Mouse (Mus musculus) lung, postnatal 14 days (tissue): ENCODE data around the gene Col19a1.

Experiments used
- DNase-seq: peaks from one replicate; pipeline ENCODE4 v3.0.0; 2021

The Col19a1 gene

DNA sequence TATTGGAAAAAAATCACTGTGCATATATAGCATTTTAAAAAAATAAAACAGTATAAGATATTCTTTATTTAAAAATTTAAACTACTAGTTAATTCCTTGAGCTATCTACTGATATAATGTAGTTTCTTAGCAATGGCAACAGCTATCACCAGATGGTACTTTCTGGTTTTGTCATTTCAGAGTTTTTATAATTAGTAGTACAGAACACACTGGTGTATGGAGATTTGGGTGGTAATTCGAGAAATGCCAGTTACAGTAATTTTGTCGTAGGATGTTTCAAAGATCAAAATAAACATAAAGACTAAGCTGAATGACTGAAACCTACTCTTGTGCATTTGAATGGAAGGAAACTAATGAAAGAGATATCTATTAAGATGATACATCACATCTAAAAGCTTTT is 129.3 kb downstream of the Col19a1 start:
- DNase-seq: no peak

DNA sequence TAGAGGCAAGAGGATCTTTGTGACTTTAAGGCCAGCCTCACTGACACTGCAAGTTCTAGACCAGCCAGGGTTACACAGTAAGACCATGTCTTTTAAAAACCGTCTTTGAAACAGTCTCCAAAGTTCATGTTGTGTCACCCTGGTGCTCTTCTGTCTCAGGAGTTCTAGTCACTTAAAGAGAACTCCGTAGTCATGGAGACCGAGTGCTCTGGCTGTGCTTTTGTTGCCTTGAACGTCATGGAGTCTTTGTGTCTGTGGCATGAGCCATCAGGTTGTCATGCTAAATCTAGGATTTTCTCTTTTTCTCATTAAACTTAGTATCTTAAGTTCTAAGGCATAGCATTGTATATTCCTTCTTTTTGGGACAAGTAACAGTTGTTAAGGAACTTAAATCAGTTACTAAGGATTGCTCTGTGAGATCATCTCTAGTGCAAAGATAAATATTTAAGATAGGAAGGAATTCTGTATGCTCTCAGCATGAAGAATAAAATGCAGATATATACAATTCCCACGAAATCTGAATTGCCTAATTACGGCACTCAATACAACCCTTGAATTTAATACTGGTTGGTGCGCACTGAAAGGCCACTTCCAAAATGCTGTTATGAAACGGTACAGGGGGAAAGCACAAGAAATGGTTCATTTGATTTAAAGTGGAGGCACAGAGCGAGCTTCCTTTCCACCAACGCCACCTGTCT is 134.6 kb downstream of the Col19a1 start:
- DNase-seq: no peak

DNA sequence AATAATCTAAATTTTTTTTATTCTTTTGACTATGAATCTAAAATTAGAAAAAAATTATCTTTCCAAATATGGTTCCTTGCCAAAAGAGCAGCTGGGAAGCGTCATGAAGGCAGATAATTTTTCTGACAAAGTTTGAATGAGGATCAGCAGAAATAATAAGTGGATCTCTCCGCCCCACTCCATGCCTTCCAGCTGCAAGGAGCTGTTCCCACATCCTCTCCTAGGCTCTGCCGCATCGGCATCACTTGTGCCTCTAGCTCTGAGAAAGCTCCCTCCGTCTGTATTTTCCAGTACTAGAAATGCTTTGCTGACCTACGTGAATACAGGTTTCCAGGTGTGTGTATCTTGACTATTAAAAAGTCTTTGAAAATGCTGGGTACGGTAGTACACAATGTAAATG is 135.1 kb downstream of the Col19a1 start:
- peak; percentile 23 for DNase-seq

DNA sequence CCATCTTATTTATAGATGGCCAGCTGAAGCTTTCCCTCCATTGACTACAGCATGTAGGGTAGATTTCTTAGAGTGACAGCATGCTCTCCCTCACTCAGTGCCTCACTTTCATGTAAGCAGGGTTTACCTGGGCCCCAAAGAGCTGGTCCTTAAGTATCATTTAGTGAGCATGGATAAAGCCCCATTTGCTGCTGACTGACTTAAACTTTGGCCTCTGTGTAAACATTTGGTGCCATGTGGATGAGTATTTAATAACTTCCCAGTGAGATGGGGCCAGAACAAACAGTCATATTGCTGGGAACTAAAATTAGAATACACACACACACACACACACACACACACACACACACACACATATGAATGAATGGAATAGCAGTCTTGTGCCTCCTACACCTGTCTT is 149.8 kb downstream of the Col19a1 start:
- DNase-seq: no peak

DNA sequence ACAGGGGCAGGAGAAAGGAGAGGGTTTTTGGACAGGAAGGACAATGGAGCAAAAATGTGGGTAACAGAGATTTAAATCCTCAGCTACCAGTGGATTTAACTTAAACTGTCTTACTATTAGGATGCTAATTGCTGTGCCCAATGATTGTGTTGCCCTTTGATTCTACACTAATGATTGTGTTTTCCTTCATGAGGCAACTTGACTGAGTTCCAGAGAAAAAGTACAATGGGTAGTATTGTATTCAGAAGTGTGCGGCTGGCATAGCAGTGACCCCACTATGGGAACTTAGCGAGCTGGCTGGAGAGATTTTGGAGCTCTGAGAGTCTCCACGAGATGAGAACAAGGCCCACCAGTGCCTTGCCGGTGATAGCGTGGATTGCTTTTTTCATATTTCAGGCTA is 159.0 kb downstream of the Col19a1 start:
- DNase-seq: no peak

DNA sequence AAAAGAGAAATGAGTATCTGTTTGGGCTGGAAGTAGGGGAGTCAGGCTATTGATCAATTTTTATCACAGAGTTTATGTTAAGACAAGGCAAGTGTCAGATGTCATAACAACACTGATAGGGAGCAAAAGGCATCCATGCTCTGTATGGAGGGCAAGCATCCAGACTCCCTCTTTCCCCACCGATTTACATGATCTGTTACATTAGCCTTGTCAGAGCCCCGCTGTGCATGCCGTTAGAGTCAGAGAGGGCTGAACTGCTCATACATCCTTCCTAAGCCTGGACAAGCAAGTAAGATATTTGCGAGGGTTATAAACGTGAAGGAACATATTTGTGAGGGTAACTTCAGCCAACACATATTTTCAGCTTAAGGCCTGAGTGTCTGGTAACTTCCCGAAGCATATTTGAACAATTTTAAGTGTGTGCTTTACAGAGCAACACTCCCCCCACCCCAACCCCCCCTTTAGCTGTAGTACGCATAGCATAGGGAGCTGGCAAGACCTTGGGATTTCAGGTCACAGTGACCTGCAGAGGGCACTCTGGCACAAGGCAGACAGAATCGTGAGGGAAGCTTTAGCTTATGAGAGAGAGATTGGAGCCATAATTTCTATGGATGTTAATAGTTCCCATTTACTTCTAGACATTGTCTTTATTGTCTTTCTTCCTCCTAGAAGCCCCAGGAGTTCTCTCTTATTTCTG is 209.0 kb downstream of the Col19a1 start:
- peak; percentile 21 for DNase-seq

DNA sequence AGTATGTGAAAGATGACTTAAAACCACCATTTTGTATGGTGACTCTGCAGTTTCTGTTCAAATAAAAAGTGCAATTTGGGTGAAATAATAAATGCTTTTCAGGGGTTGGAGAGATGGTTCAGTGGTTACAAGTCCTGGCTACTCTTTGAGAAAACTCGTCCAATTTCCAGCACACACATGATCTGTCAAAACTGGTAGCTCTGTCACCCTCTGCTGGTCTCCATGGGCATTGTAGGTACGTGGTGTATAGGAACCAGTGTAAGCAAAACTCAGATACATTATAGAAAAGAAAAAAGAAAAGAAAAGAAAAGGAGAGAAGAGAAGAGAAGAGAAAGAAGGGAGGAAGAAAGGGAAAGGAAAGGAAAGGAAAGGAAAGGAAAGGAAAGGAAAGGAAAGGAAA is 212.4 kb downstream of the Col19a1 start:
- peak; percentile 7 for DNase-seq

DNA sequence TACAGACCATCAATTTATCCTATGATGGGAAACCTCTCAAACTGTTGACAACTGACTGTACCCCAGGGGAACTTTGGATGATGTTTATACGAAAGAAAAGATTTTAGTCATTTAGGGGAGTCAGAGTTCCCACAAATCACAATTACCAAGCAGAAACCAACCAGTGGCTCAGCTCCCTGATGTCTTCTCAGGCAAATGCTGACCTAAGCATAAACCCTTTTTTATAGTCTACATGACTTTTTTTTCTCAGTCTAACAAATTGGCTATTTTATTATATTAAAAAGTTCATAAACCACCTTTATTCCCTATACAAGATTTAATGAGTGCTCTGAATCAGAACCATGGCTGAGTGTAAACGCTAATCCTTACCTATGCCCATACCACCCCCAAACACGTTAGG is 213.6 kb downstream of the Col19a1 start:
- DNase-seq: no peak

DNA sequence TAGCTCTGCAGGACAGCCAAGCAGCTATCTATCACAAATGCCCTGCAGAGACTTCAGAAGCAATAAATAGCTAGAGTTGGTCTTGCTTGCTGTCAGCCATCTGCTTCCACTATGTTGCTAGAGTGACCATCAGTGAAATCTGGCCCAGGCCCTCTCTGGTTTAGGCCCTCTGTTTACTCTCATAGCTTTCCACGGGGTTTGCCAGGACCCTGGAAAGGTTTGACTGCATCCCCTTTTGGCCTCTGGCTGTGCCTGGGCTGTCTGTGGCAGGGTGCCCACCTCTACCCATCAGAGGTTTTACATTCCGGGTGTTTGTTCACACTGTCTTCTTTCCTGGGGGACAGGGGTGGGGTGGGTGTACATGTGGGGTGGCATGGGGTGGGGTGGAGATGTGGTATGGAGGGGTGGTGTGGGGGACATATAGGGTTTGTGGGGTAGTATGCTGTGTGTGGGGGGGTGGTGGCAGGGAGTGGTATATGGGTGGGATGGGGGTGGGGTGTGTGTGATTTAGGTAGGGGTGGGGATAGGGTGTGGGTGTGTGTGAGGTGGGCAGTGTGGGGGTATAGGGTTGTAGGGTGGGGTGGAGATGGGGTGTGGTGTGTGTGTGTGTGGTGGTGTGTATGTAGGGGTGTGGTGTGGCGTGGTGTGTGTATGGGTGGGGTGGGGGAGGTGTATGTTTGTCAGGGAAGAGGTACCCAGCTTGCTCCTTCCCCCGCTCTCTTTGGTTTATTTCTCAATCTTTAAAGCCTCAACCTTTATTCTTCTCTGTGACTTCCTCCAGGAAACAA is 214.6 kb downstream of the Col19a1 start:
- DNase-seq: no peak

DNA sequence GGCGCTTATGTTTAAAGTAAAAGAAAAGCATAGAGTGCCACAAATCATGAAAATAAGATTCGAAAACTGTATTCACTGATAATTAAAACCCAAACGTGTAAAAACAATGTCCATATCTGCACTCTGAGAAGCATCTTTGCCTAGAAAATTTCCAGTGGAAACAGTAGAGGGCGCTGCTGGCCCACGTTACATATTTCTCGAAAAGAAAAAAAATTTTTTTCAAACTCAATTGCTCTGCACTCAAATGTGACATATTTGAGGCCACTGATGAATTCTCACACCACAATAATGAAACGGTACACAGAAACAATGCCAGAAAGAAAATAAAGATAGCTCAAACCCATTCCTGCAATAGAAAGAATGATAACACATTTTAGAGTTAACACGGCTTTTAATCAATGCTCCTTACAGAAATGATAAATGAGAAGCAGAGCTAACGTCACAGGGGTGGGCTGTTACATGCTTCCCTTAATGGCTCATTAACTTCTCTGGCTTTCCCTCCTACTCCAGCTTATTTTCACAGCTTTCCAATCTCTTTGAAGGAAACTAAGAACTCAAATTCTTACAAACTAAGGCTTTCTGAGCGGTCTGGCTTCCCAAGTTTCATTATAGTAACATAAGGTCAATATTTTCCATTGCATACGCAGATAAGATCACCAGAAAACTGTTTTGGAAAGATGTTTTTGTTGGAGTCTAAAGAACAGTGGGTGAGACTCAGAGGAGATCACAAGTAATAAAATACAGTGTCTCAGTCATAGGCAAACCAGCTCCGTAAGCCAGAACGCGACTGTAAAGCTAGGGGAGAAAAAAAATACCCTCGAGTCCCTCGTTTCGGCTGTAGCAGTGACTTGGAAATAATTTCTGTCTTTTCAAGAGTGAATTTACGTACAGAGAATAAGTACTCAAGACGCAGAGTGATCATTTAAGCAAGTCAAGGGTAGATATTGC is 219.4 kb downstream of the Col19a1 start:
- DNase-seq: peak; percentile 39

DNA sequence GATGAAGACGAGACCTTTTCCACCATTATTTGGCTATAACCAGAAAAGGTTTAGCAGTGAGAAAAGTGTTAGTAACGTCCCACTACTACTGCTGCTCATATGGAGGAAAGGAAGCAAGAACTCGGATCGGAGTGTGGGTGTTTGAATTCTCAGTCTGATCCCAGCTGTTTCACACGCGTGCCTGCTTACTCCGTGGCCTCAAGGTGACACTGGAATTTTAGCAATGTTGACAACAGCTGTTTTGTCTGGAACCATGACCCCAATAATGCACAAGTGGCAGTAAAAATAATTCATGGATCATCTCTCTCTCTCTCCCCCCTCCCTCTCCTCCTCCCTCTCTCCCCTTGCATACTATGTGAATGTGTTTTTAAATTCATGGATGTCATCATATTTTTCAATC is 222.5 kb downstream of the Col19a1 start:
- DNase-seq: no peak

DNA sequence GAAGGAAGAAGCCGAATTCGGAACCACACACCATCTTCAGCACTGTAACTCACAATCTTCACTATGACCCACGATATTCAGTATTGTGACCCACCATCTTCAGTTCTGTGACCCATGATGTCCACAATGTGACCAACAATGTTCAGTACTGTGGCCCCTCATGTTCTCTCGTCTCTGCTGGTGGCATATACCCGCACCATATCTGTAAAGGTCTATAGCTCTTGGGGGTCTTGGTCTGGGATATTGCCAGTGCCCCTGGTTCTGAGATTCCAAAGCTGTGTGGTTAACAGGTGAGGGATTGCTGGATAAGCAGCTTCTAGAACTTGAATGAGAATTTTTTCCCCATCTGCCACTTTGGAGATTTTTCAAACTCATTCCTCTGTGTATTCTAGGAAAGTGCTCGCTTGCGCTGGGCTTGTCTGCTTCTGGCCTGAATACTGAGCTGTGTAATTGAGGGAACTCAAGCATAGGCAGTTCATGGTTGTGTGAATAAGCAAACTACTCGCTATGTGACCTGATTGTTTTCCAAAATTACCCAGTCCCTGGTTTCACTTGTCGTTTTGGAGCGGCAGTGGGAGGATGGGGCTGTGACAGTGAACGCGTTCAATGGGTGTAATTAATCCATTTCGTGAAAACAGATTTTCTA is 225.2 kb downstream of the Col19a1 start:
- DNase-seq: no peak

DNA sequence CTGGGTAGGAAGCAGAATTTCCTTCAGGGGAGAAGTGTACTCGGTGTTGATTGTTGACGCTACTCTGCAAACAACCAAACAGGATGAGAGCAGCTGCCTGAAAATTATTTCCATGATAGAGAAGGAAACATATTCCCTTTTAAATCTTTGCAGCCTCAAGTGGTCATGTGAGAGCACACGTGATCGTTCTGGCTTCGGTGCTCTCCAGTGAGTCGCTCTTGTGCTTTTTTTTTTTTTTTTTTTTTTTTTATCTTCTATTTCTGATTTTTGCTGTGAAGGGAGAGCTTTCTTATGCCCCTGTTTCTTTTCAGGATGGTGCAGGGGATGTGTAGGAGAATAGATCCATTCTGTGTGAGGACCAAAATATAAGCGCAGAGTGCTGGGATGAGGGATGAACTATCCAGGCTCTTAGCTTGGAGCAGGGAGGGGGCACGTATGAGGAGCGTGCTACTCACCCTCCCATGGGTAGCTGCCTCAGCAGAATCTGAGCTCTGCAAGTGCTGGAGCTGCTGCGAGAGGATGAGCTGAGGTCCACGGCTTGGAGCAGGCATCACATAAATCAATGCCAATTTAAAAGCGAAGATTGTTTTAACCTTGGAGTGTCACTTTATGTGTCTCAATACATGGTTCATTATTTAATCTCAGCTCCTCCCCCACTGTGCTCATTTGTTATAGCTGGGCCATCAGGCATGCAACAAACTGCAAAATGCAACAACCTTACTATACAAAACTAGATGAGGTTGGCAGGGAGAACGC is 237.6 kb downstream of the Col19a1 start:
- no peak for DNase-seq

DNA sequence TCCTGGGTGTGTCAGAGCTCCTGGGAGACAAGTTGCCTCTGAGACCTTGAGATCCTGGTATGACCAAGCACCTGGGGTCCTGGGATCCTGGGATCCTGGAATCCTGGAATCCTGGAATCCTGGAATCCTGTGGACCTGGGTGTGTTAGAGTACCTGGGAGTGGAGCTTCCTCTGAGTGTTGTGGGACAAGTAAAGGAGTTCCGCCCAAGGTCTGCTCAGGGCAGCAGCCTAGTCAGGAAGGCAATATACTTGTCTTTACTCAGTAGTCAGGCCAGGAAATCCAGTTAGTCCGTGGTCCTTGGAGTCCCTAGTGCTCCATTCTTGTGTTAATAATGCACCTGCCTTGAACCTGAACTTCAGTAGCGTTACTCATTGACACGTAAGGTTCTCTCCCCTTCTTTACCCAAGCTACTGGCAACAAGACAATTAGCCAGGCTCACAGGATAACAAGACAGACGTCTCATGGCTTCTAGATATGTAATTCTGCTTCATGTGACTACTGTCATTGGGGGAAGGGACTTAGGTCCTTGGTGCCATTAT is 239.6 kb downstream of the Col19a1 start:
- no peak for DNase-seq

DNA sequence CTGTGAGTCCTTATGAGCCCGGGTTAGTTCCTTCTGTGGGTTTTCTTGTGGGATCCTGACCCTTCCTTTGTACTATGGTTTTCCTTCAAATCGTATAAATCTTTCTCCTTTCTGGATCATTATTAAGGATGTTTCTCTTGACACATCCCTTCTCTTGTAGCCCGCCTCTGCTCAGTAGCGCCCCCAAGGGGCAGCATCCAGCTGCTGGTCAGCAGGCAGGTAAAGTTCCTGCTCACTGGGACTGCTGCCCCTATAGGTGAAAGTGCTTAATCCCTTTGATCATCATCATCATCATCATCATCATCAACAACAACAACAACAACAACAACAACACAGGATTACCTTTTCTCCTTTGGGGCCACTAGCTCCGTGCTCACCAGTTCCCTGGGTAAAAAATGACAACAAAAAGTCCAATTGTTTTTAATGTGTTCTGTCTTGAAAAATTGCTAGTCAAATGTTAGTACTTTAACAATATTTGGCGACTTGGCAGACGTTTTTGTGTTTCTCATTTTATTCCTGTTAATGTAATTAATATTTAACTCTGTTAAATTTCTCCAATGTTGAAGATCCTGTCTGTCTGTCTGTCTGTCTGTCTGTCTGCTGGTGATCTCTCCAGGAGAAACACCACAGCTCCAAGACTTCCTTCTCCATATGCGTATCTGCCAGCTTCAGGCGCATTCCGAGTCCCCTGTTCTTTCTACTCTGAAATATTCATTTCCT is 249.6 kb downstream of the Col19a1 start:
- DNase-seq: no peak

DNA sequence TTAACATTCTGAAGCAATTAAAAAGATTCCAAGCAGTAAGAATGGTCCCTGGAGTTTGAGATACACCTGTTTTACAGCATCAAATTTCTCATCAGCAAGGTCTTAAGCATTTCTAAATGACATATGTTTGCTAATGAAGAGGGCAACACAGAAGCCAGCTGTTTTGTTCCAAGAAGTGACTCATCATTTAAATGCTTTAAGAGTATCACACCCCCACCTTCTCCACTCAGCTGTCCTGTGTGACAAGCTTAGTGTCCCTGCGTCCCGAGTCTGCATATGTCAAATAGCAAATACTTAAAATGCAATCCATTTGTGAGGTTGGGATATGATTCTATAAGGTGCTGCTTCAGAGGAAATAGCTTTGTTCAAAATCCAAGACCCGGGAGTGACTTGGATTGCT is 251.2 kb downstream of the Col19a1 start:
- no peak for DNase-seq

DNA sequence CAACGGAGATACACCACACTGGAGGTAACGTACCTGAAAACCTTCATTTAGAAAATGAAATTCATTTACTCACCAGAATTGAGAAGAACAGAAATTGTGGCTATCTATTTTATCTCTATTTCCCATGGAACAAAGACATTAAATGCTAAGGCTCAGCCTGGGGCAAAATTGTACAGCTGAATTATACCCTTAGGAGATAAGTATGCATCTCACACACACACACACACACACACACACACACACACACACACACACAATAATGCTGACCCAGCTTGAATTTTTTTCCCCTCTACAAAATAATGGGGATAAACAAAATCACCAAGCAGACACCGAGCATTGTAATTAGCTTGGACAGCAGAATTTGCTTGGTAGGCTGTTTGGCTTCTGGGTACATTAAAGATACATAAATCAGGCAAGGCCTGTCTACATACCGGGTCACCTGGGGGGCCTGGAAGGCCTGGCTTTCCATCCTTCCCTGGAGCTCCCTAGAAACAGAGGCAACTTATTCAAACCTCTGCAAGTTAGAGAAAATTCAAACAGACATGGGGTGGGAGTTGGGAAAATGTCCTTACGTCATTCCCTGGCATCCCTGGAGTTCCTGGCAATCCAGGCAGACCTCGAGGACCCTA is 270.2 kb downstream of the Col19a1 start:
- no peak for DNase-seq

DNA sequence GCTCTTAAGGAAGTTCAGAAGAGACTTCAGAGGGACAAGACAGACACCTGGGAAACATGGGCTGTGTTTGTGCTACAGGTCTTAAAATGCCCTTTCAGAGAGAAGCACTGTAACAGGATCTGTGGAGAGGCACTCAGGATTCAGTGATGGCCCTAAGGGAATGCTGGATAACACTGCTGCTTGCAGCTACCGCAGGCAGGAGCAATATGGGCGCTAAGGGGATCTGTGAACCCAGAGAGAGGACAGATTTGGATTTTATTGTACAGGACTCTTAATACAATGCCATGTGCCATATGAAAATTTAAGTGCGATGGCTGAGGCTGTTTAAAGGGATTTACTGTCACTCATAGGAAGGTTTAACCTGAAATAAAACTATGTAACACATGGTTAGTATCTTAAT is 270.8 kb downstream of the Col19a1 start:
- no peak for DNase-seq

DNA sequence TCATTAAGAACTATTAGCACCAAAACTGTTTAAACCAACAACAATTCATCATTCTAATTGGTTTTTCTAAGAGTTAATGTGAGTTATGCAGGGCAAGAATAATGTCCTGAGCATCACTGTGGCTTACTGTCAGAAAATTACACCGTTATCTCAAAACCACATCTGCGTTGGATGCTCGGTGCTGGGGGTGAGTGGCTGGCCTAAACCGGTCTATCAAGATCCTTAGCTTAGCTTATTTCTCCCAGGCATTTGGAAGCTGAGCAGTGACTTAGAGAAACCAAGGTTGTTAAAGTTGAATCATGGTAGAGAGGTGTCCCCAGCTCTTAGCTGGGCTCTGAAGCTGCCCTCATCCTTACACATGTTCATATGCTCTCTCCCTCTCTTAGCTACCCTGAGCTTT is 276.4 kb downstream of the Col19a1 start:
- no peak for DNase-seq

DNA sequence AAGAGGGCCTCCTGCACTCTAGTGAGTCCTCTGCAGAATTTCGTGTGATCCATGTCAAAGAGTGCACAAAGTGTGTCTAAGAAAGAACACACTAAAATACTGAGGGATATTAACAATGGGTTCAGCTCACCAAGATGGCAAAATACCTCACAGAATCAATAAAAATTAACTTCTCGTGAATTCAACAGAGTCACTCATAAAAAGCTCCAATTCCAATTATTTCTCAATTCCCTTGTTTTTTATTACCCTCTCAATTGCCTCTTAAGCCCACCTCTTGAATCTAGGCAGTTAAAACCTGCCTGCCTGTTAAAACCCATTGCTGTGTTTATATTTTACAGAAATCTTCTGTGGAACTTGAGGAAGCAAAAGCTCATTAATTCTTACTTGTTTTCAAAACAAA is 277.1 kb downstream of the Col19a1 start:
- DNase-seq: no peak
